Mouse (Mus musculus) heart, adult 2 months (tissue): ENCODE measurements around the gene Zfand4.

ENCODE experiments used
- CTCF ChIP-seq: fragments of 200-600 bp; IDR thresholded peaks from 2 replicates; pipeline ENCODE4 v1.8.1; 2022; ENCODE audit warnings: antibody characterized with exemption, mild to moderate bottlenecking, moderate library complexity
- EP300 ChIP-seq: fragments of 200-500 bp; IDR thresholded peaks from 2 replicates; pipeline ENCODE4 v1.6.1; 2011; ENCODE audit warnings: low read depth, low read length, control low read depth; ENCODE audit not compliant: insufficient read depth
- POLR2A ChIP-seq: fragments of 200-500 bp; IDR thresholded peaks from 2 replicates; pipeline ENCODE4 v1.6.1; 2011; ENCODE audit warnings: mild to moderate bottlenecking, low read depth, low read length, control low read depth; ENCODE audit not compliant: insufficient read depth

- no peak for TF ChIP-seq POLR2A
- TF ChIP-seq CTCF: no peak
- TF ChIP-seq EP300: no peak
Measured at GRCm38 (mm10) chr6:116361463-116361862, 97.4 kb downstream of the Zfand4 start.
